Mouse (Mus musculus) hindbrain, embryonic 16.5 days (tissue): Measurements from ENCODE around the gene Snx1. TPM values are rescaled to one million over a fixed set of nuclear protein-coding genes. Genes with fewer than 3 reads are reported as not detected.

ENCODE experiments used
- ATAC-seq: fragments of 200-750 bp; cut with Nextera tagmentation; 2 replicates; pipeline ENCODE4 v1.8.0; 2017; ENCODE audit warnings: moderate TSS enrichment, moderate library complexity
- H3K27ac ChIP-seq: fragments of 300-500 bp; sonication (generic); 2 replicates; pipeline ENCODE4 v1.5.1; 2014; ENCODE audit warnings: low read depth, mild to moderate bottlenecking, control low read depth, low read length, moderate library complexity
- H3K27me3 ChIP-seq: fragments of 300-500 bp; sonication (generic); replicated peaks from 2 replicates; pipeline ENCODE4 v1.6.1; 2014; ENCODE audit warnings: low read length; ENCODE audit not compliant: control insufficient read depth, insufficient read depth
- H3K36me3 ChIP-seq: fragments of 300-500 bp; sonication (generic); 2 replicates; pipeline ENCODE4 v1.6.1; 2014; ENCODE audit warnings: mild to moderate bottlenecking, low read length, moderate library complexity, mixed read lengths; ENCODE audit not compliant: control insufficient read depth, insufficient read depth
- H3K4me1 ChIP-seq: fragments of 300-500 bp; sonication (generic); 2 replicates; pipeline ENCODE4 v1.6.1; 2014; ENCODE audit warnings: low read depth, low read length; ENCODE audit not compliant: control insufficient read depth, insufficient read depth
- H3K4me2 ChIP-seq: fragments of 300-500 bp; sonication (generic); 2 replicates; pipeline ENCODE4 v1.6.1; 2014; ENCODE audit warnings: mild to moderate bottlenecking, low read length, control low read depth, moderate library complexity
- H3K4me3 ChIP-seq: fragments of 300-500 bp; sonication (generic); 2 replicates; pipeline ENCODE4 v1.5.1; 2014; ENCODE audit warnings: mild to moderate bottlenecking, low read length, control low read depth, moderate library complexity
- H3K9ac ChIP-seq: fragments of 300-500 bp; sonication (generic); 2 replicates; pipeline ENCODE4 v1.6.1; 2014; ENCODE audit warnings: low read depth, mild to moderate bottlenecking, control low read depth, low read length, moderate library complexity
- H3K9me3 ChIP-seq: fragments of 300-500 bp; sonication (generic); 2 replicates; pipeline ENCODE4 v1.6.1; 2014; ENCODE audit warnings: mild to moderate bottlenecking, low read length, moderate library complexity; ENCODE audit not compliant: control insufficient read depth
- WGBS: fragments of 180-500 bp; shearing (Covaris S2); extraction: QIAGEN DNeasy Blood & Tissue Kit; methylation state at CpG from one replicate; pipeline ENCODE4 v1.1.7; 2014; 5-methylcytosine and 5-hydroxymethylcytosine counted together
- polyA plus RNA-seq: library from polyadenylated mRNA; unstranded; fragments of >200 nt; fragmentation: Nextera tagmentation; extraction: Ambion mirVana; gene quantifications from 2 replicates; pipeline ENCODE4 v1.2.1, GENCODE M21; 2015

The Snx1 gene
- polyA plus RNA-seq, 1 experiment from 2014 or later = 77.2 TPM

- Histone ChIP-seq H3K27me3 (no peaks in the 10 kb centered on the region), H3K27ac (no peak overlapping the region), H3K4me2 (no peak overlapping the region), H3K4me1 (no peaks in the 10 kb centered on the region), H3K4me3 (no peak overlapping the region), H3K36me3 (peaks cover 9% of the 10 kb centered on the region), H3K9ac (no peak overlapping the region), H3K9me3 (no peaks in the 10 kb centered on the region)
- WGBS = 78% methylated on average over 3 of the region's 3 CpGs
- no peak for ATAC-seq
These were observed 42.2 kb downstream of the Snx1 start for GRCm38 (mm10) chr9:66084171-66084570.

DNA sequence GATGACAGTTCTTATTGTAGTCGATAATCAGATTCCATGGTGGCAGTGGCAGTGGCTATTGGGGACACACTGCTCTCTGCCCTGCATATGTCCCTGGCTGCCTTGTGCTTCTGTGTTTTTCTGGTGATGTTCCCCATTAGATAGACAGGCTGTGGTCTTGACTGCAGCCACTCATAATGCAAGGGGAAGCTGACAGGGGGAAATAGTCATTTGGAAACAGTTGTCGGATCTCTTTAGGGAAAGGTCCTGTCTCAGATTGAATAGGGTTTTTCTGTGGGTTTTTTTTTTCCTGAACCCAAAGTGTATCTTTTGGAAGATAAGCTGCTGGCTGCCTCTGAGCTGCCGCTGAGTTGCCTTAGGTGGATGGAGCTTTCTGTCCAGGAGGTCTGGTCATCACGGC lies 44.4 kb downstream of the Snx1 start:
- Histone ChIP-seq H3K36me3 (no peaks in the 10 kb centered on the region), H3K4me3 (no peak overlapping the region), H3K9me3 (no peaks in the 10 kb centered on the region), H3K27me3 (no peaks in the 10 kb centered on the region), H3K9ac (no peak overlapping the region), H3K4me2 (no peak overlapping the region), H3K4me1 (0 out of 2 replicates have a peak, but pooled peaks cover 2% of the 10 kb centered on the region), H3K27ac (no peak overlapping the region)
- WGBS = 85% methylated on average over 4 of the region's 4 CpGs
- ATAC-seq = no peak

- no peaks in the 10 kb centered on the region for H3K36me3 ChIP-seq
- no peaks in the 10 kb centered on the region for H3K9me3 ChIP-seq
- H3K27me3 ChIP-seq = no peaks in the 10 kb centered on the region
- no peak overlapping the region for H3K4me3 ChIP-seq
- ATAC-seq = no peak
- WGBS = 74% methylated on average over 3 of the region's 3 CpGs
- H3K4me2 ChIP-seq = no peak overlapping the region
- no peak overlapping the region for H3K9ac ChIP-seq
- 0 out of 2 replicates have a peak, but pooled peaks cover 2% of the 10 kb centered on the region for H3K4me1 ChIP-seq
- no peak overlapping the region for H3K27ac ChIP-seq
These were observed 45.5 kb downstream of the Snx1 start for GRCm38 (mm10) chr9:66080804-66081459.

DNA sequence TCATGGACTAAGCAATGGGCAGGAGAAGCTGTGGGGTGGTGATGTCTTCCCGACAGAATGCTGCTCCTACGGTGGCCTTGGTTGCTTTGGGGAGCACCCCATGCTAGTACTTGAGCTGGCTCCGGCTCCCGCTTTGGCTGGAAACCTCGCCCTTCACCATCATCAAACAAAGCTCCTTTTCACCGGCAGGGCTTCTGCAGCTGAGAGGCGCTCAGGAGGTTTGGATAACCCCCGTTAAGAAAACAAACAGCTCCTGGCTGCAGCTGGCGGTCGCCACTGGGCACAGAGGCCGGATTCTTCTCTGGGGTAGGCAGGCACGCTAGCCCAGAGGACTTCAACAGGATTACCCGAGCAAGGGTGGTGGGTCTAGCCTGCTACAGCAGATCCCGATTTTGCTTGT lies 47.9 kb downstream of the Snx1 start:
- no peaks in the 10 kb centered on the region for H3K36me3 ChIP-seq
- H3K4me1 ChIP-seq = 0 out of 2 replicates have a peak, but pooled peaks cover 2% of the 10 kb centered on the region
- no peak overlapping the region for H3K4me3 ChIP-seq
- peak; percentile 63 for ATAC-seq
- peak overlapping the region; percentile 31 for H3K9ac ChIP-seq
- peak overlapping the region; percentile 37 for H3K4me2 ChIP-seq
- no peaks in the 10 kb centered on the region for H3K9me3 ChIP-seq
- WGBS = 12% methylated on average over 14 of the region's 14 CpGs
- H3K27me3 ChIP-seq = no peaks in the 10 kb centered on the region
- peak overlapping the region; percentile 4; the same call in 1 of the 2 replicates for H3K27ac ChIP-seq

DNA sequence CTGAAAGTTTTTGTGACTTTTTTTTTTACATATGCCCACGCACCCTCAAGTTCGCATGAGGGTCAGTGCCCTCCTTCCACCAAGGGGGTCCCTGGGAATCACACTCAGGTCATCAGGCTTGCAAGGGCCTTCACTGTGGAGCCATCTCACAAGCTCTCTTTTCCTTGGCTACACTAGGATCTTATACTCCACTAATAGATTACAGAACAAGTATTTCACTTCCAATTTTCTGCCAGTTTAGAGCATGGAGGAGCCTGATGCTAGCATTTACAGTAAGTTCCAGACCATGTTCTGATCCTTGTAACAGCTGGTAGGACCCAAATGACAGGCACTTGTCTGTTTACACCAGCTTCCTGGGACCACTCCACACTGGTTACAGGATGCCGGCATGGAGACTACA lies 48.3 kb downstream of the Snx1 start:
- no peak for ATAC-seq
- no peaks in the 10 kb centered on the region for H3K9me3 ChIP-seq
- no peak overlapping the region for H3K4me3 ChIP-seq
- H3K27ac ChIP-seq = peak overlapping the region; percentile 4; the same call in 1 of the 2 replicates
- H3K4me2 ChIP-seq = peak overlapping the region; percentile 37; the same call in 1 of the 2 replicates
- no peaks in the 10 kb centered on the region for H3K36me3 ChIP-seq
- H3K27me3 ChIP-seq = no peaks in the 10 kb centered on the region
- no peak overlapping the region; the same call in 1 of the 2 replicates for H3K9ac ChIP-seq
- 67% methylated on average over 3 of the region's 3 CpGs for WGBS
- 0 out of 2 replicates have a peak, but pooled peaks cover 2% of the 10 kb centered on the region for H3K4me1 ChIP-seq

GRCm38 (mm10) chr9:66072754-66073153 lies 53.6 kb downstream of the Snx1 start:
- 90% methylated on average over 7 of the region's 7 CpGs for WGBS
- H3K4me2 ChIP-seq = no peak overlapping the region
- no peak for ATAC-seq
- H3K27ac ChIP-seq = no peak overlapping the region
- 0 out of 2 replicates have a peak, but pooled peaks cover 6% of the 10 kb centered on the region for H3K27me3 ChIP-seq
- H3K9me3 ChIP-seq = no peaks in the 10 kb centered on the region
- H3K36me3 ChIP-seq = no peaks in the 10 kb centered on the region
- no peak overlapping the region for H3K9ac ChIP-seq
- no peak overlapping the region for H3K4me3 ChIP-seq
- peaks cover 10% of the 10 kb centered on the region for H3K4me1 ChIP-seq

- WGBS = 94% methylated on average over 5 of the region's 5 CpGs
These were observed 56.2 kb downstream of the Snx1 start for GRCm38 (mm10) chr9:66070151-66070550.

DNA sequence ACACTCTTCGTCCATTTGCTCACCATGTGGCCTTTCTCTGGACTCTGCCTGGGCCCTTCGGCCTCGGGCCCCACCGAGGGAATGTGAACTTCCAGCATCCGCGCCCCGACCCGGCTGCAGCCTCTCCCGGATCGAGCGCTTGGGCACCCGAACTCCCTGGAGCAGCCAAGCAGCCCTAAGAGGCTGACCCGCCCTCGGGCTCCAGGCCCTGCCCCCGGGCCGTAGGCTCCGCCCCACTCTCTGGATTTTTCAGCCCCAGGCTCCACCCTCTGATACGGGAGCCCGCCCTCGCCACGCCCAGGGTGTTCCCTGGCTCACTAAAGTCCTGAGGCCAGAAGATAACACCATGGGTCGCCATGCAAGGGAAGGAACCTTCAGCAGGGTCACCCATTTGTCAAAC lies 56.8 kb downstream of the Snx1 start, which contains the start of gene Snx22:
Gene Snx22 (minus strand): TSS at position 137 of the 400 bp plus-strand sequence.
- peaks cover 21% of the 10 kb centered on the region for H3K36me3 ChIP-seq
- H3K9ac ChIP-seq = peak within 1 kb of the TSS; percentile 72
- no peaks in the 10 kb centered on the region for H3K9me3 ChIP-seq
- H3K27me3 ChIP-seq = 0 out of 2 replicates have a peak, but pooled peaks cover 8% of the 10 kb centered on the region
- H3K4me2 ChIP-seq = peak within 1 kb of the TSS; percentile 93
- WGBS = under 1% methylated on average over 21 of the region's 22 CpGs
- peak; percentile 92 for ATAC-seq
- peaks cover 10% of the 10 kb centered on the region for H3K4me1 ChIP-seq
- no peak within 1 kb of the TSS for H3K27ac ChIP-seq
- peak within 1 kb of the TSS; percentile 62 for H3K4me3 ChIP-seq

More at GRCm38 (mm10) chr9:66070151-66070550, 56.2 kb downstream of the Snx1 start:
- Histone ChIP-seq H3K9me3 (no peaks in the 10 kb centered on the region), H3K4me3 (no peak overlapping the region), H3K27me3 (0 out of 2 replicates have a peak, but pooled peaks cover 8% of the 10 kb centered on the region), H3K4me2 (no peak overlapping the region), H3K36me3 (peaks cover 20% of the 10 kb centered on the region), H3K9ac (no peak overlapping the region), H3K4me1 (peaks cover 10% of the 10 kb centered on the region), H3K27ac (no peak overlapping the region)
- ATAC-seq = no peak

- no peaks in the 10 kb centered on the region for H3K9me3 ChIP-seq
- H3K4me2 ChIP-seq = peak overlapping the region; percentile 93
- peaks cover 27% of the 10 kb centered on the region for H3K36me3 ChIP-seq
- 2% methylated on average over 30 of the region's 30 CpGs for WGBS
- 0 out of 2 replicates have a peak, but pooled peaks cover 8% of the 10 kb centered on the region for H3K27me3 ChIP-seq
- peak overlapping the region; percentile 62 for H3K4me3 ChIP-seq
- H3K4me1 ChIP-seq = peaks cover 10% of the 10 kb centered on the region
- H3K9ac ChIP-seq = peak overlapping the region; percentile 72
- no peak overlapping the region for H3K27ac ChIP-seq
- ATAC-seq = peak; percentile 68
These were observed 57.4 kb downstream of the Snx1 start for GRCm38 (mm10) chr9:66068971-66069391.
